Mouse (Mus musculus) MEL (cell line): ENCODE results near the gene Tsga10ip. TPM values are rescaled to one million over a fixed set of nuclear protein-coding genes. Genes with fewer than 3 reads are reported as not detected.

Experiments used
- DNase-seq: peaks from one replicate; pipeline ENCODE4 v3.0.0; 2011; ENCODE audit warnings: low read depth, low spot score
- H3K27ac ChIP-seq: 2 replicates; pipeline ENCODE4 v1.5.1; 2012; ENCODE audit warnings: low read depth, mild to moderate bottlenecking, control low read depth, low read length, moderate library complexity; ENCODE audit not compliant: control insufficient read depth
- H3K27me3 ChIP-seq, 2 experiments: fragments of 150-350 bp in 1 of 2; sonication (generic) in 1 of 2; 2 replicates each; pipeline ENCODE4 v1.6.1; 2012; ENCODE audit warnings: low read length in 2 of 2, mild to moderate bottlenecking in 2 of 2, improper control_type of control experiment in 1 of 2, moderate library complexity in 1 of 2; ENCODE audit not compliant: insufficient read depth in 2 of 2, control insufficient read depth in 1 of 2
- H3K36me3 ChIP-seq, 2 experiments: 2 replicates each; pipeline ENCODE4 v1.6.1; 2012 to 2014; ENCODE audit warnings: low read length in 2 of 2, improper control_type of control experiment in 1 of 2, inconsistent platforms in 1 of 2, mild to moderate bottlenecking in 1 of 2; ENCODE audit not compliant: insufficient read depth in 2 of 2, control insufficient read depth in 1 of 2
- H3K4me1 ChIP-seq, 2 experiments: fragments of 150-350 bp in 1 of 2; sonication (generic) in 1 of 2; 2 replicates each; pipeline ENCODE4 v1.6.1; 2012; ENCODE audit warnings: low read length in 2 of 2, improper control_type of control experiment in 1 of 2, mild to moderate bottlenecking in 1 of 2; ENCODE audit not compliant: insufficient read depth in 2 of 2, control insufficient read depth in 1 of 2
- H3K4me3 ChIP-seq, 2 experiments: fragments of 150-350 bp in 1 of 2; sonication (generic) in 1 of 2; 2 replicates each; pipeline ENCODE4 v1.5.1; 2012; ENCODE audit warnings: low read depth in 2 of 2, low read length in 2 of 2, mild to moderate bottlenecking in 2 of 2, moderate library complexity in 2 of 2, control low read depth in 1 of 2, improper control_type of control experiment in 1 of 2; ENCODE audit not compliant: control insufficient read depth in 1 of 2, insufficient read depth in 1 of 2
- H3K79me2 ChIP-seq: 2 replicates; pipeline ENCODE4 v1.6.1; 2012; ENCODE audit warnings: mild to moderate bottlenecking, low read length, moderate library complexity; ENCODE audit not compliant: control insufficient read depth, poor library complexity, insufficient read depth
- H3K9ac ChIP-seq: 2 replicates; pipeline ENCODE4 v1.6.1; 2012; ENCODE audit warnings: low read depth, mild to moderate bottlenecking, control low read depth, low read length, moderate library complexity; ENCODE audit not compliant: control insufficient read depth, poor library complexity, severe bottlenecking
- H3K9me3 ChIP-seq: fragments of 150-350 bp; sonication (generic); replicated peaks from 2 replicates; pipeline ENCODE4 v1.6.1; 2012; ENCODE audit warnings: mild to moderate bottlenecking, low read length, improper control_type of control experiment, moderate library complexity; ENCODE audit not compliant: insufficient read depth
- BHLHE40 ChIP-seq: IDR thresholded peaks from 2 replicates; pipeline ENCODE4 v1.6.1; 2012; ENCODE audit warnings: low read depth, mild to moderate bottlenecking, inconsistent platforms, low read length, improper control_type of control experiment, borderline replicate concordance
- CHD2 ChIP-seq: IDR thresholded peaks from 2 replicates; pipeline ENCODE4 v1.6.1; 2011; ENCODE audit warnings: low read length, improper control_type of control experiment
- E2F4 ChIP-seq: IDR thresholded peaks from 2 replicates; pipeline ENCODE4 v1.6.1; 2011; ENCODE audit warnings: low read depth, low read length, improper control_type of control experiment, borderline replicate concordance
- EP300 ChIP-seq, 2 experiments: IDR thresholded peaks; 2 replicates each; pipeline ENCODE4 v1.6.1; 2011; ENCODE audit warnings: improper control_type of control experiment in 2 of 2, low read length in 2 of 2, low read depth in 1 of 2, mild to moderate bottlenecking in 1 of 2
- GABPA ChIP-seq: IDR thresholded peaks from 2 replicates; pipeline ENCODE4 v1.6.1; 2012; ENCODE audit warnings: low read depth, mild to moderate bottlenecking, inconsistent platforms, low read length, improper control_type of control experiment, moderate library complexity
- HCFC1 ChIP-seq: IDR thresholded peaks from 2 replicates; pipeline ENCODE4 v1.6.1; 2012; ENCODE audit warnings: low read depth, mild to moderate bottlenecking, inconsistent platforms, low read length, improper control_type of control experiment, moderate library complexity
- KAT2A ChIP-seq: conservative IDR thresholded peaks from 2 replicates; pipeline ENCODE4 v1.6.1; 2012; ENCODE audit warnings: low read depth, low read length, improper control_type of control experiment, inconsistent platforms
- MAX ChIP-seq: IDR thresholded peaks from 2 replicates; pipeline ENCODE4 v1.6.1; 2011; ENCODE audit warnings: low read length, improper control_type of control experiment
- MAZ ChIP-seq: IDR thresholded peaks from 2 replicates; pipeline ENCODE4 v1.6.1; 2012; ENCODE audit warnings: low read depth, mild to moderate bottlenecking, inconsistent platforms, low read length, improper control_type of control experiment
- MXI1 ChIP-seq: IDR thresholded peaks from 2 replicates; pipeline ENCODE4 v1.6.1; 2011; ENCODE audit warnings: mild to moderate bottlenecking, low read depth, low read length, improper control_type of control experiment
- MYB ChIP-seq: IDR thresholded peaks from 2 replicates; pipeline ENCODE4 v1.6.1; 2011; ENCODE audit warnings: mild to moderate bottlenecking, low read depth, low read length, improper control_type of control experiment
- MYC ChIP-seq: IDR thresholded peaks from 2 replicates; pipeline ENCODE4 v1.6.1; 2011; ENCODE audit warnings: low read depth, mild to moderate bottlenecking, low read length, improper control_type of control experiment, moderate library complexity
- POLR2AphosphoS5 ChIP-seq: IDR thresholded peaks from 2 replicates; pipeline ENCODE4 v1.6.1; 2012; ENCODE audit warnings: low read depth, borderline replicate concordance, mild to moderate bottlenecking, inconsistent platforms, low read length, moderate library complexity, mixed read lengths
- RAD21 ChIP-seq: IDR thresholded peaks from 2 replicates; pipeline ENCODE4 v1.6.1; 2011; ENCODE audit warnings: mild to moderate bottlenecking, low read depth, low read length, improper control_type of control experiment
- RCOR1 ChIP-seq: IDR thresholded peaks from 2 replicates; pipeline ENCODE4 v1.6.1; 2012; ENCODE audit warnings: low read depth, mild to moderate bottlenecking, inconsistent platforms, low read length, improper control_type of control experiment
- TAL1 ChIP-seq: IDR thresholded peaks from 2 replicates; pipeline ENCODE4 v1.6.1; 2012; ENCODE audit warnings: mild to moderate bottlenecking, inconsistent platforms, low read length, moderate library complexity, mixed read lengths
- UBTF ChIP-seq: IDR thresholded peaks from 2 replicates; pipeline ENCODE4 v1.6.1; 2012; ENCODE audit warnings: low read depth, mild to moderate bottlenecking, inconsistent platforms, low read length, improper control_type of control experiment, moderate library complexity, borderline replicate concordance; ENCODE audit not compliant: insufficient read depth
- USF2 ChIP-seq, 2 experiments: IDR thresholded peaks; 2 replicates each; pipeline ENCODE4 v1.6.1; 2011 to 2012; ENCODE audit warnings: improper control_type of control experiment in 2 of 2, low read length in 2 of 2, borderline replicate concordance in 1 of 2, inconsistent platforms in 1 of 2, low read depth in 1 of 2, mild to moderate bottlenecking in 1 of 2; ENCODE audit not compliant: insufficient read depth in 1 of 2
- polyA plus RNA-seq, 2 experiments: library from polyadenylated mRNA; stranded (reverse) in 1 of 2; unstranded in 1 of 2; fragments of >175 nt in 1 of 2; fragments of >200 nt in 1 of 2; gene quantifications; 2 replicates each; pipeline versions ENCODE4 v1.2.1 to v1.2.4; 2012; ENCODE audit warnings: low replicate concordance in 2 of 2, low read depth in 1 of 2; ENCODE audit not compliant: insufficient read length in 2 of 2, insufficient read depth in 1 of 2, missing spikeins in 1 of 2
- total RNA-seq: library from RNA; depleted of rRNA; stranded (reverse); fragments of 300-350 nt; gene quantifications from 2 replicates; pipeline ENCODE4 v1.2.3, GENCODE M21; 2012

Tsga10ip gene
- total and polyA plus RNA-seq, 3 experiments = 0.54 to 4.5 TPM; not detected in 1

DNA sequence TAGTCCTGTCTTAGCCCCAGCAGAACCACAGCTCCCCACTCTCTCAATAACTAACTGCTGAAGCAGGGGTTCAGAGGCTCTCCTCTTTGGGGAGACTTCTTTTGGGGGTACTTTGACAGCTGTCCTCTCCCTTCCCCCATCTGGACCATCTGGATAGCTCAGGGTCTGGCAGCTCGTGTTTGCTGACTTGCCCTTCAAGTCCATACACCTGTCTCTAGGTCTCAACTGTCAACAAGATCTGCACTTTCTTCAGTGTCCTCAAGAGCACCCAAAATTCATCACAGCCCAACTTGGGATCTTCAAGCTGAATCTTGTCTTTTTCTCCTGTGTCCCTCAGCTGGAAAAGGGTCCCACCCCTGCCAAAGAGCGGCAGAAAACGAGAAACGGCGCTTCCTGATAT, 19.5 kb upstream of the Tsga10ip start:
- no peak overlapping the region for H3K4me3 ChIP-seq
- peaks cover 0 to 13% of the 10 kb centered on the region in 2 experiments; a peak in 1 of 4 replicates for H3K4me1 ChIP-seq
- no peaks in the 10 kb centered on the region for H3K9me3 ChIP-seq
- DNase-seq = no peak
- peaks cover 24% of the 10 kb centered on the region for H3K79me2 ChIP-seq
- peaks cover 0 to 2% of the 10 kb centered on the region in 2 experiments; a peak in 2 of 4 replicates for H3K36me3 ChIP-seq
- no peaks in the 10 kb centered on the region for H3K27me3 ChIP-seq
- H3K9ac ChIP-seq = no peak overlapping the region
- no peak overlapping the region for H3K27ac ChIP-seq
- TF ChIP-seq MYB (no peak), CHD2 (no peak), HCFC1 (no peak), MAX (no peak), EP300 (IDR thresholded peaks at IDR 0.05; ENCODE audit: low read depth in 1 of 2, low read length in 2 of 2) (no peak)

DNA sequence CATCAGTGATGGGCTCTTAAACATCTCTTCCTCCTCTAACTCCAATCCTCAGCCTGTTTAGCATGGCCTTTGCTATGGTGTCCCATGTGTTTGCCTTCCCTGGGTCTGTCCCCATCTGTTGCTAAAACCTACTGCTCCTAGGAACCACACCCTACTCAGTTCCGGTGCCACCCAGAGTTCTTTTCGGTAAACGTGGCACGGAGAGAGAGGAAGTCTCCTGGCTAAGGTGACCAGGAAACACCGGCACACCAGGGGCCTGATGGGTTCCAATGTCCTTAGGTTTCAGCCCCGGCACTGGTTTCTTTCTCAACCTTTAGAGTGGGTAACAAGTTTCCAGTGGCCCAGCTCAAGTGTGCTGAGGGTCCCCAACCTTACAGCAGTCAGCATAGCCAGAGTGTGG, 18.3 kb upstream of the Tsga10ip start:
- Histone ChIP-seq H3K79me2 (peaks cover 15% of the 10 kb centered on the region), H3K27me3 (no peaks in the 10 kb centered on the region), H3K4me1 (peaks cover 0 to 7% of the 10 kb centered on the region in 2 experiments; a peak in 1 of 4 replicates), H3K9me3 (no peaks in the 10 kb centered on the region), H3K36me3 (peaks cover 0 to 2% of the 10 kb centered on the region in 2 experiments; a peak in 2 of 4 replicates), H3K9ac (no peak overlapping the region), H3K27ac (no peak overlapping the region), H3K4me3 (no peak overlapping the region)
- no peak for DNase-seq
- TF ChIP-seq UBTF (no peak), MYC (no peak), POLR2AphosphoS5 (no peak), HCFC1 (no peak), TAL1 (no peak), MAZ (no peak), BHLHE40 (no peak), MAX (no peak), RCOR1 (no peak), MYB (no peak), EP300 (IDR thresholded peaks at IDR 0.05; ENCODE audit: low read depth in 1 of 2, low read length in 2 of 2) (no peak), RAD21 (no peak), KAT2A (no peak), MXI1 (no peak), E2F4 (no peak), GABPA (no peak), USF2 (IDR thresholded peaks at IDR 0.05; ENCODE audit: borderline replicate concordance in 1 of 2, insufficient read depth in 1 of 2, low read depth in 1 of 2, low read length in 2 of 2) (no peak)
